Mouse (Mus musculus) embryo, embryonic 10 days (tissue): ENCODE data around the gene Tspan11.

ENCODE experiments used
- DNase-seq: peaks from one replicate; pipeline ENCODE4 v3.0.0-alpha.2; 2015; ENCODE audit warnings: low spot score

The Tspan11 gene

GRCm38 (mm10) chr6:127935105-127935504 is 47.7 kb downstream of the Tspan11 start:
- no peak for DNase-seq

GRCm38 (mm10) chr6:127942421-127942820 is 55.0 kb downstream of the Tspan11 start:
- DNase-seq: no peak

DNA sequence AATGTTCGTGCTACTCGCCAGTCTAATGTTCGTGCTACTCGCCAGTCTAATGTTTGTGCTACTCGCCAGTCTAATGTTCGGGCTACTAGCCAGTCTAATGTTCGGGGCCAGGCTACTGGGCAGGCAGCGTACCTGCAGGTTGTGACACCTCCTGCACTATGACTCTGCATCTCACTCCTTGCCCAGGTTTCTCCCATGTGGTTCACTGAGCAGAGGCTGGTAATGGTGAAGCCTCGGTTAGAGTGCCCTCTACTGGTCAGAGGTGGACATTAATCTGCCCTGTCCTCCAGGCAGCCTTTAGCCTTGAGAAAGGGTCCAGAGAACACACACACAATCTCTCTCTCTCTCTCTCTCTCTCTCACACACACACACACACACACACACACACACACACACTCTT is 58.3 kb downstream of the Tspan11 start:
- peak; percentile 84 for DNase-seq

DNA sequence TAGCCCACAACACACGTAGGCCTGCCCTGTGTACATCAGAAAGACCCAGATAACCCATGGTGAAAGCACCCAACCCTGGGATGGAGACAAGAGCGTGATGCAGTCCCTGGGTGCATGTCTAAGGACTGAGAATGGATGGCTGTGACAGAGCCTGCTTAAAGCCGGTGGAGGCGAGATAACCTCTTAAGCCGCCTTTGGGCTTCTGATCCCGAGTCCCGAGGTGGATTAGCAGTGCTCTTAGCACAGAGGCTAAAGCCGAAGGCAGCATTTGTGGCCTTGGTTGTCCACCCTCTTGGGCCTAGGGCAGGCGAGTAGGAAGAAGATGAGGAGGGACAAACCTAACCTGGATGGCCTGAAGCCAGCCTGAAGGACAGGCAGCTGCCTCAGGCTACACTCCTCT is 61.3 kb downstream of the Tspan11 start:
- no peak for DNase-seq

DNA sequence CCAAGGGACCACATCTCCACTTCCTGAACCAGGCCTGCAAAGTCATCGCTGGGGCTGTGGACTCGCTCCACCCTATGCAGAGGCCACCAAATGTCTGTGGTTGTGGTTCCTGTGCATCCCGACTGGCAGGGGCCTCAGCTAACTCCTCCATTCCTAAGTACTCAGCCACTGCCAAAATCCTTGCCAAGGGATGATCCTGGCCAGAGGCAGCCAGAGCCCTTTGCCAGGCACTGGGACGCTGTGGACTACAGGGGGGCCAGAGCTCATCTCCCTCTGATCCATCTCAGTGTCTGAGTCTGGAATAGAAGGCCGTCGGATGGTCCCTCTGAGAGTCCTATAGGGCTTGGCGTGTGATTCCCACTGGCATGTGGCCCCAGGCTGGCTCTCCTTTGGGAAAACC is 62.5 kb downstream of the Tspan11 start:
- no peak for DNase-seq

GRCm38 (mm10) chr6:127953071-127953470 is 65.7 kb downstream of the Tspan11 start:
- no peak for DNase-seq

DNA sequence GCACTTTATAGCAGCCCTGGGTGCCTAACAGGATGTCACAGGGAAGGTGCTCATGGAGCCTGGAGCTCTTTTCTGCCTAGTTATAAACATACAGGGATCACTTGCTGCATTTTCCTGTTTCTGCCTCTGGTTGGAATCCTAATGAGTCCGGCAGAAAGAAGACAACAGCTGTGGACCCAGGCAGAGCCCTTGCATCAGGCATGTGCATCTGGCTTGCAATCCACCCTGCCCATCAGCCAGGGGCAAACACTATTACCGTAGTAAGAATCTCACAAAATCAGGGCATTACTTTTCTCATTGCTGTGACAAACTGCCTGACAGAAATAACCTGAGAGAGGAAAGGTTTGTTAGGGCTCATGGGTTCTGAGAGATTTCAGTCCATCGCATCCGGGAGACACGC is 68.8 kb downstream of the Tspan11 start:
- DNase-seq: no peak

DNA sequence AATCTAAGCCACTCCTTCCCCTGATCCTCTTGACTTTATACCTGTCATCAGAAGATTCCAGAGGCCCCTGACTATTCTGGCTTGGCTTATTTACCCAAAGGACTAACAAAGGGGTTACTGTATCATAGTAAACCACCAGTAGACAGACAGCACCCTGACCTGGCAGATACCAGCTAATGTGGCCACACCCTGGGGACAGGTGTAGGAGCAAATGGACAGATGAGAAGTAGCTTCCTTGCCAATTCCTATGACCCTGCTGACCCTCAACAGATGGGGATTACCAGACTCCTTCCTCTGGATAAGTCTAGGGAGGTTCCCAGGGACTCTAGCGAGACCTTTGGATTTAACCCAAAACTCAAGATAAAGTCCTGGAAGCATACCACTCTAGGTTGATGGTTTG is 72.8 kb downstream of the Tspan11 start:
- no peak for DNase-seq

GRCm38 (mm10) chr6:127965497-127965896 is 78.1 kb downstream of the Tspan11 start:
- DNase-seq: peak; percentile 66

DNA sequence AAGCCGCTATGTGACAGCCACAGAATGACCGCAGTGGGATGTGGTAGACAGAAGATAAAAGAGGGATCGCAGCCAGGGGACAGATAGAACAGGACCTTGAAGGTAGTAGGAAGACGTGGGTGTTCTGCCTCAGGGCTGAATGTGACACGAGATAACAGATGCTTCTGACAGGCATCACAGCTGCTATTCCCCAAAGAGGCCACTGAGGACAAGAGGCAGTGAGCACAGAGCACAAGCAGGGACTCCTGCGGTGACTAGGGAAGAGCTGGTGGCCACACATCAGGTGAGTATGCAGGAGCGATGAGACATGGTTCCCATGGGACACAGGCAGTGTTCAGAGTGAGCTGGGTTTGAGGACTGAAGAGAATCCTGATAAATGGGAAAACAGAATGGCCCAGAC is 82.3 kb downstream of the Tspan11 start:
- no peak for DNase-seq

GRCm38 (mm10) chr6:127970120-127970519 is 82.7 kb downstream of the Tspan11 start:
- DNase-seq: peak; percentile 91

DNA sequence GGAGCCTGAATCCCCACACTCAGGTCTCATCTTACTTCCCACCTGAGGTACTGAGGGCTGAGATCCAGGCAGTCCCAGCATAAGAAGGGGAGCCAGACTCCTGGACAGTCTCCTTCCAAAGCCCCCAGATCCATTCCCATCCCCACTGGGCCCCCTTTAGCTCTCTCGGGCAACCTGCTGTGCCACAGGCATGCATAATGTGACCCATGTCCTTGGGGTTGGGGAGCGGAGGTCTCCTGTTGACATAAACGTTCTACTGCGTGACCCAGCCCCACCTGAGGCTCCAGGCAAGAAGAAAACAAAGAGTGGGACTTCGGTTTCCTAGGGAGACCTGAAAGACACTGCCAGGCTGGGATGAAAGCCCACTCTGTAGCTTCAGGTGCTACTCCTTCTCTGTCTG is 83.5 kb downstream of the Tspan11 start:
- no peak for DNase-seq

- DNase-seq: no peak
Measured at GRCm38 (mm10) chr6:127971931-127972330, 84.5 kb downstream of the Tspan11 start.

DNA sequence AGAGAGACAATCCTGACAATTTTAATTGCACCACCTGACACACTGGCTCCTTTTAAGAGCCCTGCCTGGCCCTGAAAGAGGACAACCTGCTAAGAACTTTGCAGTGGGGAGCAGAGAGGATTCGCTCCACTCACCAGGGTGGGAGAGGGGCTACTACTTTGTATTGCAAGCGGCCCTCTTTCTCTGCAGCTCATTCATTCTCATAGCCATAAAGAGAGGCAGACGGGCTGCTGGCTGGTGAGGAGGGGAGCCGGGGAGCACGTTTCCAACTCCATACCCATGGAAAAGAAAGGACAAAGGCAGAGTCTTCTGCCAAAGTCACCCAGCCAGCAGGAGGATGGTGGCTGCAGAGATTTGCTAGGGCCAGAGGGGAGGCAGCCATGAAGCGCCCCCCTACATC is 86.2 kb downstream of the Tspan11 start:
- no peak for DNase-seq

GRCm38 (mm10) chr6:127974000-127974399 is 86.6 kb downstream of the Tspan11 start:
- no peak for DNase-seq

- DNase-seq: no peak
Measured at GRCm38 (mm10) chr6:127976695-127977094, 89.3 kb downstream of the Tspan11 start.

GRCm38 (mm10) chr6:127978941-127979340 is 91.6 kb downstream of the Tspan11 start:
- no peak for DNase-seq

- no peak for DNase-seq
Measured at GRCm38 (mm10) chr6:127979831-127980230, 92.4 kb downstream of the Tspan11 start.

GRCm38 (mm10) chr6:127980381-127981045 is 93.1 kb downstream of the Tspan11 start:
- DNase-seq: no peak

- DNase-seq: no peak
Measured at GRCm38 (mm10) chr6:127981176-127981575, 93.8 kb downstream of the Tspan11 start.

DNA sequence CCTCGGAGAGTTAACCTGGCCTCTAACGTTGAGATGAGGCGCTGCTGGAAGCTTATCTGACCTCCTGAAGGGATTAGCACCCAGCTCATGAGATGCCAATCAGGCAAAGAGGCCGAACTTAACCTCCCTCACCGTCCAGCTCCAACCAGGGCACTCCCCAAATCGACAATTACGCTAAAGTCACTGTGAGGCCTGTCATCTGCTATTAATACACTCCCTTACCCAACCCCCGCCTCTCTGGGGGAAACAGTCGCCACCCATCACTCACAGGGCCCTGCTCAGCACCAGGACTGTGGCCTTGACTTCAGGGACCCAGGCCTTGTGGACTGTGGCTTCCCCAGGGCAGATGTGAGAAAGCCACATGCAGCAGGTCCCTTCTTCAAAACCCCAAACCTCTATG is 99.0 kb downstream of the Tspan11 start:
- DNase-seq: no peak

DNA sequence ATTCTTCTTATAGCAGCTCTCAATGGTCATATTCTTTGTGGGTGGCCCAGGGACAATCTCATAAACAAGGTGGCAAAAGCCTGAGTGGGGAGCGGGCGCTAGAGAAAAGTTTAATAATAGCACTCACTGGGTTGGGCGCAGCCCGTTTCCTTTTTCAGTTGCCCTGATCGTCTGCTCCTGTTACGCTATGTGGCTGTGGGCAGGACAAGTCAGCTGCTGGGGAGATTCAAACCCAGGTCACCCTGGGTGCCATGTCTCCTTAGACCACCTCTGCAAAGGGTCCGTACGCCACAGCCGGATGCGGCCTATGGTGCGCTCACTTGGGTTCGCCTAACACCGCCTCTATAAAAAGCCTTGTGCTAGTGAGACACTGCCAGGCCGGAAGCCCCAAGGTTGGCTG is 100.0 kb downstream of the Tspan11 start:
- DNase-seq: no peak

- DNase-seq: no peak
Measured at GRCm38 (mm10) chr6:127988944-127989494, 101.6 kb downstream of the Tspan11 start.

GRCm38 (mm10) chr6:127989624-127990212 is 102.3 kb downstream of the Tspan11 start:
- DNase-seq: no peak
